Mouse (Mus musculus) layer of hippocampus, postnatal 36 days (tissue): ENCODE data around the gene Tcte1. TPM values are rescaled to one million over a fixed set of nuclear protein-coding genes. Genes with fewer than 3 reads are reported as not detected.
A peak's percentile ranks its signal among the peaks of the same experiment; 100 is the strongest.

Source experiments
- DNase-seq, 2 experiments: peaks; one replicate each; pipeline ENCODE4 v3.0.0; 2022
- total RNA-seq, 2 experiments: library from RNA; stranded (reverse); gene quantifications; 2 replicates each; pipeline ENCODE4 v1.2.3; 2021

The Tcte1 gene
- total RNA-seq: under 1 TPM; 0.43 to 0.65 TPM

GRCm38 (mm10) chr17:45523263-45523662 lies at the start of gene Tcte1:
Gene Tcte1, plus strand, starts transcription at chr17:45523434.
- DNase-seq: no peak

GRCm38 (mm10) chr17:45473667-45474066 lies 49.6 kb upstream of the Tcte1 start:
- DNase-seq: no peak

DNA sequence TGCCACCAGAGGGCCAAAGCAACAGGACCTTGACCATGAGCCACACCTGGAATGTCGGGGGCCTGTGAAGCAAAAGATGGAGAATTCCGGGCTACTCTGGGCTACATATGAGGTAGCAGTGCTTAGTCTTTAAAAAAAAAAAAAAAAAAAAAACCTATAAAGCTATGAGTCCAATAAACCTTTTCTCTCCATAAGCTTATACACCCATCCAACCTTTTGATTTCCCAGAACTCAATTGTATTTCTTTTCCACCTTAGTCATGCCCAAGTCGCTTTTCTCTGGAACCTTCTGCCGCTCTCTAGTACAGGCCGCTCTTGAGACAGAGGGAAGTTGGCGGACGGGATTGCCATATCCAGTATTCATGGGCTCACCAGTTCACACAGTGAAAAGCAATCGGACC lies 49.1 kb upstream of the Tcte1 start:
- DNase-seq: no peak

- DNase-seq: peak; percentile 82 to 87
Measured at GRCm38 (mm10) chr17:45474669-45475465, 48.4 kb upstream of the Tcte1 start, which contains the start of gene Spats1. Gene Spats1, minus strand, starts transcription at chr17:45475415.

- peak; percentile 84 to 89 for DNase-seq
Measured at GRCm38 (mm10) chr17:45478234-45478825, 44.9 kb upstream of the Tcte1 start.

GRCm38 (mm10) chr17:45480429-45480828 lies 42.8 kb upstream of the Tcte1 start:
- DNase-seq: no peak

DNA sequence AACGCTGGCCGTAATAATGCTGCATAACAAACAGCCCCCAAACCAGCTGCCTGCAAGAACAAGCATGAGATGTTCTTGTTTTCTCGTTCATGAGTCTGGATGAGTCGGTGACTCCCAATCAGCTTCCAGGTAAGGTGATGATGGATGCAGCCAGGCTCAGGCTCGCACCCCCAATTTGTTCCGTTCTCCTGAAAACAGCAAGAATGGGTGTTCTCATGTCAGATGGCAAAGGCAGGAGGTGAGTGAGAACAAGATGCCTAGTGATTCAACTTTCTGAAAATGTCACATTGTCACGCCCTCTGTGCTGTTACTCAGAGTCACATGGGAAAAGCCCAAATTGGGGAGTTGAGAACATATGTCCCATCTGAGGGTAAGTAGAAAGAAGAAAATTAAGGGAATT lies 37.7 kb upstream of the Tcte1 start:
- peak; percentile 40 to 42 for DNase-seq

GRCm38 (mm10) chr17:45487216-45487615 lies 36.0 kb upstream of the Tcte1 start:
- no peak for DNase-seq

- no peak for DNase-seq
Measured at GRCm38 (mm10) chr17:45488321-45489254, 34.6 kb upstream of the Tcte1 start.

- DNase-seq: no peak
Measured at GRCm38 (mm10) chr17:45489736-45490135, 33.5 kb upstream of the Tcte1 start.

GRCm38 (mm10) chr17:45490532-45491154 lies 32.6 kb upstream of the Tcte1 start:
- DNase-seq: no peak

DNA sequence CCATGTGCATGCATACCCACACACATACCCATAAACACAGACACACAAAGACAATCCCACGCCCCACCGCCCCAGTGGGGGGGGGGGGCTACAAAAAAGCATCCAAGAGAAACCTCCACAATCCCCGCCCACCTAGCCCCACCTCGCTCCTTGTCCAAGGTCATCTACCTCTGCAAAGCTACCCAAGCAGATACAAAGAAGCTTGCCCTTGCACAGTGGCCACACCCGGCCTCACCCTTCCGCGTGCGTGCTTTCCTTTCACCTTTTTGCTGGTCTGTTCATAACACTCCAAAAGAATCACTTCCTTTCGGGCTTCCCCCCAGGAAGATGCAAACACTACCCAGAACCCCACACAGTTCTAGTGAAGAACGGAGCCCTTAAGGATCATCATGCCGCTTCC lies 27.8 kb upstream of the Tcte1 start:
- no peak for DNase-seq

DNA sequence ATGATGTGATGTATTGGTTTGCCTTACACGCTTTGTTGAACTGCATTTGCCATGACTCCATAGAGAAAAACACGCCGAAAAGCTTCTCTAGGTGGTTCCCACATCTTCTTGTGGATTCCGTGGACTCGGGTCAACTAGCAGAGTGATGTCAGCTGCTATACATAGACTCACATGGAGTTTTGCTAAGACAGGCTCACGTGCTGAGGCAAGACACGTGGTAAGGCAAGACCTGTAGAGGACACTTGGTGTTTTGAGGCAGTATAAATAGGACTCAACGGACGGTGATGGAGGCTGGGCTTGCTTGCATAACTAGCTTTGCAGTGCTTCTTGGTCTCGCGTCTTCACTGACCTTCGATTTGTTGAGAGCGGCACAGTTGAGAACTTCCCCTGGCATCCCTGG lies 24.8 kb upstream of the Tcte1 start:
- no peak for DNase-seq

DNA sequence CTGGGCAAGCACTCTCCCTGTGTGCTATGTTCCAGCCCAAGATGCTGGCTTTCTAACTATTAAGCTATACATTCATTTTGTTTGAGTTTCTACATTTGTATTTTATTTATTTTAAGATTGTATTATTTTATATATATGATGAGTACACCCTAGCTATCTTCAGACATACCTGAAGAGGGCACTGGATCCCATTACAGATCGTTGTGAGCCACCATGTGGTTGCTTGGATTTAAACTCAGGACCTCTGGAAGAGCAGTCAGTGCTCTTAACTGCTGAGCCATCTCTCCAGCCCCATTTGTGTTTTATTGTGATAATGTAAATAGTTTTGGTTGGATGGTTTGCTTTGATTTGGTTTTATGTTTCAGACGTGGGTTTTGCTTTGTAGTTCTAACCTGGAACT lies 23.7 kb upstream of the Tcte1 start:
- DNase-seq: no peak

DNA sequence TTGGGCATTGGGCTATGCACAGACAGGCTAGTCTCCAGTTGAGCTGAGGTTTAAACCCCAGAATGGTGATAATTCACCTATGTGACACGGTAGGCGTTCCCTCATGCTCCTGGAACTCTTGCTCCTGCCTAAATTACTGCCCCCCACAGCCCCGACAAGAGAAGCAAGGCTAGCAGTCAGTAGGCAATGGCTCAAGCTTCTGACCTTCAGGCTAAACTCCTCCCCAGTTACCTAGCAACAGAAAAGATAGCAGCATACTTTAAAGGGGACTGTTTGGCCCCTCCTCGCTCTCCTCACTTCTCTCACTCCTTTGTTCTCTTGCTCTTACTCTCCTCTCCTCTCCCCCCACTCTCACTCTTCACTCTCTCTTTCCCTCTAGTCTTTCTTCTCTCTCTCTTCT lies 22.3 kb upstream of the Tcte1 start:
- no peak for DNase-seq

GRCm38 (mm10) chr17:45502324-45502723 lies 20.9 kb upstream of the Tcte1 start:
- DNase-seq: no peak

DNA sequence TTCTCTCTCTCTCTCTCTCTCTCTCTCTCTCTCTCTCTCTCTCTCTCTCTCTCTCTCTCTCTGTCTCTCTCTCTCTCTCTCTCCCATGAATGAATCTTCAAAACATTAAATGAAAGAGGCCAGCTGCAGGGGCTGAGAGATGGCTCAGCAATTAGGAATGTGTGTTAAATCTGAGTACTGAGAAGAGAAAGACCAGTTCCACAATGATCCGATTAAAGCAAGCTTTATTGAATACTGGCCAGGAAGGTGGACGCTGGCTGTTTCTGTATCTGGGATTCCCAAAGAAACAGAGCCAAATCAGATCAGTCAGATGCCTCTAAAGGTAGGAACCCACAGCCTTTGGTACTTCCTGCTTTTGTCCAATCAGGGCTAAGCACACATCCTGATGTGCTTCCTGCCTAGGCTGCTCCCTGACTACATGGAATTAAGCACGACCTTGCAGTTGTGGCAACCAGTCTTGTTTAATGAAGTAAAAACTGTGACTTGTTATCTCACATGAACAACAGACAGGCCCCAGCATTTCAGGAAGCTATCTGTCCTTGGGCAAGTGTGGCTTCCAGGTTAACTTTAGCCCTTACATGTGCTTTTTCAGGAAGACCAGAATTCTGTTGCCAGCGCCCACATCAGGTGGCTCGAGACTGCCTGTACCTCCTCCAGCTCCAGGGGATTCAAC lies 19.8 kb upstream of the Tcte1 start:
- no peak for DNase-seq

DNA sequence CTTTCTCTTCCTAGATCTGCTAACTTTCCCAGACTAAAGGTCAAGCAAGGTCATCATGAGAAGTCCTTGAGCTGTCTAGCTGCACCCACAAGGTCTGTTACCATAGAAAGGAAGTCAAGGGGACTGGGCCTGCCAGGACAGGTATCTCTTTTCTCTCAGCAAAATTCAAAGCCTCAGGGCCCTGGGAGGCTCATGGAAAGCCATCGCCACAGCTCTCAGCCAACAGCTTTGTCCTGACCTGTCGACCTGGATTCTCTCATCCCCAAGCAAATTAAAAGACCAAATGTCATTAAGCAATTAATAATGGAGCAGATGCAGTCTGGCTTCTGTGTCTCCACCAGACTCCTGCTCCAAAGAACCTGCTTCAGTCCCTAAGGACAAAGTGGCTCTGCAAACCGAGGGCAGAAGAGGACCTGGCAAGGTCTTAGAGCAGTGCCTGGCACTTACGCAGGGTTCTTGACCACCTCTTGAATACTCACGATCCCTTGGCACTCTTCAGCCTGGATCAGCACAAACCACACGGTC lies 17.2 kb upstream of the Tcte1 start:
- no peak for DNase-seq

- DNase-seq: peak; percentile 93
Measured at GRCm38 (mm10) chr17:45506700-45507189, 16.5 kb upstream of the Tcte1 start, which contains the start of gene Aars2. Gene Aars2, plus strand, starts transcription at chr17:45506841.

DNA sequence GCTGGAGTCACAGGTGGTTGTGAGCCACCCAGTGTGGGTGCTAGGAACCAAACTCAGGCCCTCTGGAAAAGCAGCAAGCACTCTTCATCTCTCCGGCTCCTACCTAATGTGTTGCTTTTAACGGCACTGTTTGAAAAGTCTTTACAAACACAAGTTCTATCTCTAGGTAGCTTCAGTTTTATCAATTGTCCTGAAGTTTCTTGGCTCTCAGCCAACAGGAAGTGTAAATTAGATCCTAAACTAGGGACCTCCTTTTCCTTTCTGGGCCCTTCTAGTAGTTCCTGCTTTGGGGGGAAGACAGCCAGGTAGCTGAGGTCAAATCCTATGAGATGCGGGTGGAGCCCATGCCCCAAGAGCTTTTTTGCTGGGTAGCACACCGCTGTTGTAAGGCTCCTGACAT lies 12.4 kb upstream of the Tcte1 start:
- DNase-seq: no peak

DNA sequence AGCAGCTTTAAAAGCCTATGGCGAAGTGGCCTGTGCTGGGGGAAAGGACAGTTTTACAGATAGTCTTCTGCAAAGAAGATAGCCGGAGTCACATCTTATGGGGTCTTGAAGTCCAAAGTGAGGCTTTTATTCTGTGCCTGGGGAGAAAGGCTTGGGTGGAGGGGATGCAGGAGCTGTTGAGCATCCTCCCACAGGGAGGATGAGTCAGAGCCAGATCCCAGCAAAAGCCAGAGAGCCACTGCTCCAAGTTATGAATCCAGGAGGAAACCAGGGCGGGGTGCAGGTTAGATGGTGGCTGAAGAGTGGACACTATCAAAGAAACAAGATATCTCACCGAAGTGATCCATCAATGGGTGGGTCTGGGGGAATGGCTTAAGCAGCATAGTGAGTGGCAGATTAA lies 11.5 kb upstream of the Tcte1 start:
- no peak for DNase-seq
